Mouse (Mus musculus) T-helper 17 cell (primary cell): ENCODE measurements around the gene Olfr593.
"Not testable (repeated sequence)": the region's sequence is repeated elsewhere in the genome, so short reads cannot be mapped to it uniquely, and the experiment has no call there.

Source experiments
- in situ Hi-C, 2 experiments: fragments of 300-600 bp; cut with MboI, MseI; formaldehyde crosslinking; loops; 1 replicate in 1 of 2; 2 replicates in 1 of 2; pipeline ENCODE4 v1.15.1; 2025; ENCODE audit warnings: high pct_unique_total_duplicates in 2 of 2

Olfr593 gene

DNA sequence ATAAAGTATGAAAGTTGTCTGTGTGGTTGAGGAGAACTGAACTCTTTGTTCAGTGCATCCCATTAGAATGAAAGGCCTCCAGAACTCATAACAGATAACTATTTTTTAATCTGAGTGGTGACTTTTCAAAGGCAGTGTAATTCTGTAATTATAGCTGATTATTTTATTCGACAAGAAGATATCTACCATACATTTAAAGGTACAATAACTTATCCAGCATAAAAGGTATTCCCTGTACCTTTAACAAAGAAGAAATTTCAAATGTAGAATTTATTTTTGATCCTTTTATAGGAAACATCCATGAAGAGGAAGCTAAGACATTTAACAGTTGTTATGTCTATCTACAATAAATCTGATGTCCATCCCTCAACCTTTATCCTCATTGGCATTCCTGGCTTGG is at the start of gene Olfr593:
TSS of gene Olfr593 (plus strand) at position 301 of the 400 bp plus-strand sequence.
- in situ Hi-C loops, result no loop called here

GRCm38 (mm10) chr7:103169697-103170096 is 42.0 kb upstream of the Olfr593 start:
- in situ Hi-C loops, result no loop called here

GRCm38 (mm10) chr7:103178240-103178639 is 33.4 kb upstream of the Olfr593 start, which contains the start of gene Olfr591:
Gene Olfr591 (minus strand): TSS chr7:103178340.
- in situ Hi-C loops, result no loop called here

GRCm38 (mm10) chr7:103184503-103184902 is 27.2 kb upstream of the Olfr593 start, which contains the start of gene Olfr592:
Gene Olfr592 (plus strand): TSS chr7:103184803.
- in situ Hi-C loops, result not testable (repeated sequence)

GRCm38 (mm10) chr7:103212050-103212449 is 388 bp downstream of the Olfr593 start:
- in situ Hi-C loops, result not testable (repeated sequence)

- in situ Hi-C loops, result no loop called here
Observed at GRCm38 (mm10) chr7:103216696-103217095, 5.0 kb downstream of the Olfr593 start, which contains the start of gene Olfr594. Gene Olfr594 (plus strand): TSS chr7:103216996.

- in situ Hi-C loops, result loop anchor here (5.0 to 10.0 kb wide), 2 partner anchors 165 to 598 kb away; partner anchors contain the start of genes Usp17lc (in 2 of the 2) and Olfr555 (in 1 of the 2)
Observed at GRCm38 (mm10) chr7:103252405-103252804, 40.7 kb downstream of the Olfr593 start, which contains the start of gene Usp17ld. Gene Usp17ld (minus strand): TSS chr7:103252505.
